Mouse (Mus musculus): ENCODE measurements around the gene Olfr1192-ps1.
"Not testable (repeated sequence)": the region's sequence is repeated elsewhere in the genome, so short reads cannot be mapped to it uniquely, and the experiment has no call there.

The Olfr1192-ps1 gene

GRCm38 (mm10) chr2:88648209-88648608, at the start of gene Olfr1192-ps1:
Gene Olfr1192-ps1, plus strand, starts transcription at chr2:88648509.
- no peak for DNase-seq (ENCODE audit: extremely low read depth, low read depth, low spot score)

GRCm38 (mm10) chr2:88640242-88640641, 8.1 kb upstream of the Olfr1192-ps1 start, which contains the start of gene Olfr1191-ps1:
Gene Olfr1191-ps1, plus strand, starts transcription at chr2:88640542.
- DNase-seq (ENCODE audit: extremely low read depth, low read depth, low spot score) = not testable (repeated sequence)

GRCm38 (mm10) chr2:88675328-88675727, 27.0 kb downstream of the Olfr1192-ps1 start, which contains the start of gene Olfr1193:
Gene Olfr1193, plus strand, starts transcription at chr2:88675628.
- not testable (repeated sequence) for DNase-seq (ENCODE audit: extremely low read depth, low read depth, low spot score)

GRCm38 (mm10) chr2:88689087-88689486, 40.8 kb downstream of the Olfr1192-ps1 start, which contains the start of gene Olfr1195:
Gene Olfr1195, minus strand, starts transcription at chr2:88689187.
- DNase-seq (ENCODE audit: extremely low read depth, low read depth, low spot score) = no peak

GRCm38 (mm10) chr2:88704497-88704896, 56.2 kb downstream of the Olfr1192-ps1 start, which contains the start of gene Olfr1196:
Gene Olfr1196, minus strand, starts transcription at chr2:88704597.
- no peak for DNase-seq (ENCODE audit: extremely low read depth, low read depth, low spot score)

Measured in fat pad, adult 2 months (tissue).